Mouse (Mus musculus) C2C12 (cell line): ENCODE measurements around the gene Hmgb4. TPM values are rescaled to one million over a fixed set of nuclear protein-coding genes. Genes with fewer than 3 reads are reported as not detected.

Experiments
- H3K27me3 ChIP-seq: one replicate; pipeline ENCODE4 v1.6.1; 2011; ENCODE audit not compliant: control insufficient read depth, insufficient read depth, insufficient read length
- H3K36me3 ChIP-seq: one replicate; pipeline ENCODE4 v1.6.1; 2011; ENCODE audit not compliant: control insufficient read depth, insufficient read depth
- H3K4me3 ChIP-seq: one replicate; pipeline ENCODE4 v1.5.1; 2011; ENCODE audit warnings: mild to moderate bottlenecking, control low read depth; ENCODE audit not compliant: poor library complexity, insufficient read depth, severe bottlenecking
- H3K79me2 ChIP-seq: one replicate; pipeline ENCODE4 v1.6.1; 2011; ENCODE audit not compliant: control insufficient read depth, insufficient read depth
- H3K79me3 ChIP-seq: one replicate; pipeline ENCODE4 v1.6.1; 2011; ENCODE audit warnings: low read depth, control low read depth
- H3ac ChIP-seq: one replicate; pipeline ENCODE3; 2011; ENCODE audit warnings: low read depth; ENCODE audit not compliant: control insufficient read depth, insufficient read length
- CEBPB ChIP-seq: IDR thresholded peaks from one replicate; pipeline ENCODE4 v1.6.1; 2011; ENCODE audit warnings: low read depth, mild to moderate bottlenecking, control low read depth, moderate library complexity
- CTCF ChIP-seq: IDR thresholded peaks from one replicate; pipeline ENCODE4 v1.5.1; 2011; ENCODE audit not compliant: control insufficient read depth, insufficient read depth, insufficient read length
- FOSL1 ChIP-seq: IDR thresholded peaks from one replicate; pipeline ENCODE4 v1.8.0; 2011; ENCODE audit warnings: mild to moderate bottlenecking, low read length; ENCODE audit not compliant: poor library complexity, insufficient read depth, severe bottlenecking
- MAX ChIP-seq: IDR thresholded peaks from one replicate; pipeline ENCODE4 v1.6.1; 2011; ENCODE audit warnings: mild to moderate bottlenecking, control low read depth
- MYOD1 ChIP-seq: IDR thresholded peaks from one replicate; pipeline ENCODE4 v1.6.1; 2011; ENCODE audit warnings: low read depth; ENCODE audit not compliant: control insufficient read depth, insufficient read length
- MYOG ChIP-seq: IDR thresholded peaks from one replicate; pipeline ENCODE4 v1.6.1; 2011; ENCODE audit not compliant: control insufficient read depth, insufficient read length; ENCODE audit errors: extremely low read depth
- USF1 ChIP-seq: IDR thresholded peaks from one replicate; pipeline ENCODE4 v1.6.1; 2011; ENCODE audit warnings: low read depth, mild to moderate bottlenecking, control low read depth, moderate library complexity
- long read RNA-seq, 2 experiments: library from polyadenylated mRNA; unstranded; transcript quantifications; one replicate each; pipeline ENCODE4 v2.0.0; 2019 to 2020
- polyA plus RNA-seq: library from polyadenylated mRNA; unstranded; fragments of >200 nt; fragmentation: generic; extraction: Trizol; gene quantifications from one replicate; pipeline ENCODE4 v1.2.1, GENCODE M21; 2012; ENCODE audit warnings: missing spikeins

Gene Hmgb4
- not detected for polyA plus RNA-seq
- long read RNA-seq, experiment 1 = 0 reads
- long read RNA-seq, experiment 2 = 0 reads

GRCm38 (mm10) chr4:128260907-128261560 lies at the start of gene Hmgb4:
Gene Hmgb4, minus strand, starts transcription at chr4:128260957.
- Histone ChIP-seq H3K79me2 (no peaks in the 10 kb centered on the region), H3K27me3 (no peaks in the 10 kb centered on the region), H3K4me3 (no peak within 1 kb of the TSS), H3K36me3 (no peaks in the 10 kb centered on the region), H3K79me3 (no peaks in the 10 kb centered on the region), H3ac (no peak within 1 kb of the TSS)
- TF ChIP-seq MAX = no peak
- no peak for TF ChIP-seq MYOD1
- TF ChIP-seq CTCF = no peak
- no peak for TF ChIP-seq CEBPB
- no peak for TF ChIP-seq FOSL1
- no peak for TF ChIP-seq MYOG
- TF ChIP-seq USF1 = no peak

GRCm38 (mm10) chr4:128306011-128306410 lies 45.3 kb upstream of the Hmgb4 start:
- Histone ChIP-seq H3K27me3 (no peaks in the 10 kb centered on the region), H3ac (no peak overlapping the region), H3K36me3 (no peaks in the 10 kb centered on the region), H3K4me3 (no peak overlapping the region), H3K79me2 (no peaks in the 10 kb centered on the region), H3K79me3 (no peaks in the 10 kb centered on the region)
- TF ChIP-seq MYOD1 (no peak), CTCF (no peak)

GRCm38 (mm10) chr4:128304049-128304448 lies 43.3 kb upstream of the Hmgb4 start:
- no peaks in the 10 kb centered on the region for H3K79me2 ChIP-seq

GRCm38 (mm10) chr4:128288095-128288494 lies 27.3 kb upstream of the Hmgb4 start:
- no peaks in the 10 kb centered on the region for H3K27me3 ChIP-seq

More at GRCm38 (mm10) chr4:128304049-128304448, 43.3 kb upstream of the Hmgb4 start:
- TF ChIP-seq FOSL1 (no peak), MAX (no peak), MYOG (no peak), CEBPB (no peak), USF1 (no peak), MYOD1 (no peak)
- H3K27me3 ChIP-seq = no peaks in the 10 kb centered on the region
- H3ac ChIP-seq = no peak overlapping the region
- no peaks in the 10 kb centered on the region for H3K36me3 ChIP-seq
- no peak overlapping the region for H3K4me3 ChIP-seq
- H3K79me3 ChIP-seq = no peaks in the 10 kb centered on the region

GRCm38 (mm10) chr4:128285009-128285408 lies 24.3 kb upstream of the Hmgb4 start:
- Histone ChIP-seq H3K79me2 (no peaks in the 10 kb centered on the region), H3K79me3 (no peaks in the 10 kb centered on the region), H3K27me3 (no peaks in the 10 kb centered on the region), H3ac (no peak overlapping the region), H3K36me3 (no peaks in the 10 kb centered on the region), H3K4me3 (no peak overlapping the region)
- no peak for TF ChIP-seq FOSL1
- no peak for TF ChIP-seq USF1
- no peak for TF ChIP-seq CTCF
- no peak for TF ChIP-seq MYOD1
- TF ChIP-seq MYOG = no peak
- no peak for TF ChIP-seq CEBPB
- TF ChIP-seq MAX = no peak

More at GRCm38 (mm10) chr4:128288095-128288494, 27.3 kb upstream of the Hmgb4 start:
- Histone ChIP-seq H3K79me2 (no peaks in the 10 kb centered on the region), H3K4me3 (no peak overlapping the region), H3K79me3 (no peaks in the 10 kb centered on the region), H3ac (no peak overlapping the region), H3K36me3 (no peaks in the 10 kb centered on the region)
- TF ChIP-seq MAX = no peak
- TF ChIP-seq CEBPB = no peak
- no peak for TF ChIP-seq USF1

- no peak overlapping the region for H3K4me3 ChIP-seq
- H3K79me2 ChIP-seq = no peaks in the 10 kb centered on the region
- H3K79me3 ChIP-seq = no peaks in the 10 kb centered on the region
- H3K36me3 ChIP-seq = no peaks in the 10 kb centered on the region
- TF ChIP-seq MYOG = no peak
- TF ChIP-seq MYOD1 = no peak
- TF ChIP-seq CTCF = no peak
- no peak for TF ChIP-seq FOSL1
- no peak for TF ChIP-seq CEBPB
- TF ChIP-seq USF1 = no peak
- no peak for TF ChIP-seq MAX
- no peak overlapping the region for H3ac ChIP-seq
- H3K27me3 ChIP-seq = no peaks in the 10 kb centered on the region
Measured at GRCm38 (mm10) chr4:128275586-128275985, 14.8 kb upstream of the Hmgb4 start.
